In genomic region chr8:72583056-72583771, GRCm38 (mm10) we compare ENCODE assay signal across 8 mouse cellular contexts. TPM values are rescaled to one million over a fixed set of nuclear protein-coding genes. Genes with fewer than 3 reads are reported as not detected.
A peak's percentile ranks its signal among the peaks of the same experiment; 100 is the strongest.
DNase-seq lines count a peak whose midpoint lies in the region; ATAC-seq lines count a peak whose summit lies in the region.

No protein-coding gene starts in this region.

- ATAC-seq in erythroid progenitor cell, adult 5-6 weeks (replicated peaks; ENCODE audit: low FRiP score, poor library complexity, severe bottlenecking): no peak

- intact Hi-C loops in heart, postnatal 25 days (cut with DNase I): no loop called here
- intact Hi-C loops in heart, postnatal 36 days (cut with DNase I): no loop called here

- peak; percentile 97 for DNase-seq in heart, adult 11 months
- no peak for DNase-seq in heart, postnatal 25 days (ENCODE audit: low spot score)
- peak; percentile 34 for DNase-seq in thymus, postnatal 0 days (ENCODE audit: low spot score)
- DNase-seq in thymus, postnatal 36 days: no peak
- peak; percentile 60 to 61 for DNase-seq in heart, postnatal 36 days
- peak; percentile 64 to 70 for DNase-seq in monocyte, adult 2 months (ENCODE audit: low read depth in 1 of 2, low spot score in 2 of 2)
- DNase-seq in cerebellum, postnatal 4 days (ENCODE audit: low spot score in 2 of 2): no peak

RNA-seq across cellular contexts. Expression of gene Tmem38a, which starts 11.4 kb away (rescaled TPM):
- 100 to 1,000 TPM; 453 to 459 TPM for total RNA-seq in heart, postnatal 25 days (2021)
- polyA plus RNA-seq in thymus, postnatal 0 days (2015; fragmentation: Nextera tagmentation; extraction: Ambion mirVana): 9.7 and 10.6 TPM in 2 replicates
- 100 to 1,000 TPM; 447 to 482 TPM for total RNA-seq in heart, postnatal 36 days (2021)
- not detected in 2 replicates for total RNA-seq in erythroid progenitor cell, adult 5-6 weeks (2015; ENCODE audit: low replicate concordance)
- total RNA-seq in erythroid progenitor cell, adult 5-6 weeks (2017; ENCODE audit: low replicate concordance): not detected in 2 replicates

RNA-seq across cellular contexts. Expression of gene Smim7, which starts 12.3 kb away (rescaled TPM):
- 100 to 1,000 TPM; 125 to 134 TPM for total RNA-seq in heart, postnatal 25 days (2021)
- 84.4 and 90.1 TPM in 2 replicates for polyA plus RNA-seq in thymus, postnatal 0 days (2015; fragmentation: Nextera tagmentation; extraction: Ambion mirVana)
- 100 to 1,000 TPM; 129 to 135 TPM for total RNA-seq in heart, postnatal 36 days (2021)
- 18.4 and 20.2 TPM in 2 replicates for total RNA-seq in erythroid progenitor cell, adult 5-6 weeks (2015; ENCODE audit: low replicate concordance)
- total RNA-seq in erythroid progenitor cell, adult 5-6 weeks (2017; ENCODE audit: low replicate concordance): 11.6 and 22.6 TPM in 2 replicates

RNA-seq across cellular contexts. Expression of gene Med26, which starts 35.1 kb away (rescaled TPM):
- 1 to 10 TPM; 7.7 to 9.1 TPM for total RNA-seq in heart, postnatal 25 days (2021)
- 12.7 and 15.1 TPM in 2 replicates for polyA plus RNA-seq in thymus, postnatal 0 days (2015; fragmentation: Nextera tagmentation; extraction: Ambion mirVana)
- 1 to 10 TPM; 7.6 to 7.9 TPM for total RNA-seq in heart, postnatal 36 days (2021)
- 5.4 and 6.8 TPM in 2 replicates for total RNA-seq in erythroid progenitor cell, adult 5-6 weeks (2015; ENCODE audit: low replicate concordance)
- total RNA-seq in erythroid progenitor cell, adult 5-6 weeks (2017; ENCODE audit: low replicate concordance): 7.3 and 8.7 TPM in 2 replicates

Comparison
In these comparisons a context has a peak if more than half of its experiments do, and no peak if none do; other contexts are left out.
1. DNase-seq: peak in heart, adult 11 months (single experiment), thymus, postnatal 0 days (single experiment), heart, postnatal 36 days (2 of 2) and monocyte, adult 2 months (2 of 2); none in heart, postnatal 25 days (single experiment), thymus, postnatal 36 days (0 of 2) and cerebellum, postnatal 4 days (0 of 2).
2. RNA of gene Tmem38a, which starts 11.4 kb away (total RNA-seq): 447 to 482 TPM in heart, postnatal 36 days and 453 to 459 TPM in heart, postnatal 25 days; not detected in erythroid progenitor cell, adult 5-6 weeks; every median in the first group is over 100 times any median in the second.
3. RNA of gene Smim7, which starts 12.3 kb away (total RNA-seq): 129 to 135 TPM in heart, postnatal 36 days and 125 to 134 TPM in heart, postnatal 25 days; 11.6 to 22.6 TPM in erythroid progenitor cell, adult 5-6 weeks; every median in the first group is over 4 times any median in the second.